Mouse (Mus musculus): ENCODE measurements around the gene Arhgef18.

The Arhgef18 gene

GRCm38 (mm10) chr8:3387286-3387685, 5.5 kb upstream of the Arhgef18 start:
- ChIA-PET CTCF (interaction anchor here (0.7 to 4.7 kb wide), 29 partner anchors 10 to 285 kb away, joined by 3 to 21 read pairs (median 4); partner anchors contain the start of gene Fcor (in 1 of the 4)), POLR2A (interaction anchor here (0.5 to 4.0 kb wide), 34 partner anchors 10 to 289 kb away, joined by 3 to 21 read pairs (median 3); partner anchors contain the start of genes Camsap3 (in 1 of the 4), Fcor (in 1 of the 4), Insr (in 1 of the 4) and Mcoln1 (in 1 of the 4))

GRCm38 (mm10) chr8:3388591-3389338, 4.0 kb upstream of the Arhgef18 start:
- POLR2A ChIA-PET = interaction anchor here (0.6 to 4.0 kb wide), 39 partner anchors 8 to 1381 kb away, joined by 3 to 21 read pairs (median 3); partner anchors contain the start of gene Insr (in 1 of the 4)
- CTCF ChIA-PET = interaction anchor here in 3 of 4 experiments (0.8 to 4.7 kb wide), 13 partner anchors 12 to 283 kb away, joined by 3 to 21 read pairs (median 4); partner anchors contain the start of gene Fcor (in 1 of the 3)

- CTCF ChIA-PET = no interaction called here
- POLR2A ChIA-PET = interaction anchor here (0.6 to 4.0 kb wide), 10 partner anchors 11 to 1380 kb away, joined by 3 to 21 read pairs (median 6); no protein-coding TSS in a partner anchor
These were observed 3.3 kb upstream of the Arhgef18 start for GRCm38 (mm10) chr8:3389506-3389905.

- POLR2A ChIA-PET = interaction anchor here (0.5 to 16.8 kb wide), 26 partner anchors 8 to 274 kb away, joined by 3 to 204 read pairs (median 4); partner anchors contain the start of genes C330021F23Rik (in 1 of the 4), Insr (in 1 of the 4) and Pnpla6 (in 1 of the 4)
- CTCF ChIA-PET = interaction anchor here in 2 of 4 experiments (0.6 to 1.3 kb wide), 3 partner anchors 23 to 284 kb away, joined by 3 to 4 read pairs (median 3); partner anchors contain the start of genes Insr (in 1 of the 2) and Trappc5 (in 1 of the 2)
These were observed 513 bp upstream of the Arhgef18 start for GRCm38 (mm10) chr8:3392293-3392692.

- POLR2A ChIA-PET = interaction anchor here (0.6 to 16.8 kb wide), 48 partner anchors 9 to 212 kb away, joined by 3 to 204 read pairs (median 5); partner anchors contain the start of genes Mcoln1 (in 2 of the 4), C330021F23Rik (in 1 of the 4), Pnpla6 (in 1 of the 4) and Zfp358 (in 1 of the 4)
- CTCF ChIA-PET = interaction anchor here (0.6 to 1.8 kb wide), 10 partner anchors 19 to 282 kb away, joined by 3 to 6 read pairs (median 4); no protein-coding TSS in a partner anchor
These were observed 1.8 kb downstream of the Arhgef18 start for GRCm38 (mm10) chr8:3394600-3394999.

GRCm38 (mm10) chr8:3395246-3395645, 2.4 kb downstream of the Arhgef18 start:
- CTCF ChIA-PET = interaction anchor here (0.7 to 1.8 kb wide), 11 partner anchors 19 to 281 kb away, joined by 3 to 6 read pairs (median 4); no protein-coding TSS in a partner anchor
- POLR2A ChIA-PET = interaction anchor here (0.6 to 16.8 kb wide), 53 partner anchors 8 to 277 kb away, joined by 3 to 204 read pairs (median 5); partner anchors contain the start of genes Mcoln1 (in 2 of the 4), Pnpla6 (in 2 of the 4), C330021F23Rik (in 1 of the 4) and Fcor (in 1 of the 4)

- ChIA-PET CTCF (interaction anchor here in 2 of 4 experiments (0.7 to 1.1 kb wide), 4 partner anchors 10 to 42 kb away, joined by 3 to 4 read pairs (median 3); no protein-coding TSS in a partner anchor), POLR2A (interaction anchor here in 3 of 4 experiments (0.6 to 16.8 kb wide), 12 partner anchors 9 to 317 kb away, joined by 3 to 204 read pairs (median 10); no protein-coding TSS in a partner anchor)
These were observed 4.8 kb downstream of the Arhgef18 start for GRCm38 (mm10) chr8:3397597-3397996.

- POLR2A ChIA-PET = interaction anchor here in 3 of 4 experiments (0.6 to 16.8 kb wide), 22 partner anchors 8 to 198 kb away, joined by 3 to 204 read pairs (median 5); partner anchors contain the start of genes Arhgef18 (in 1 of the 3), Mcoln1 (in 1 of the 3) and Pex11g (in 1 of the 3)
- CTCF ChIA-PET = interaction anchor here in 1 of 4 experiments (0.9 kb wide), 1 partner anchor 245 kb away, joined by 4 read pairs; no protein-coding TSS in a partner anchor
These were observed 7.7 kb downstream of the Arhgef18 start for GRCm38 (mm10) chr8:3400509-3400908.

- ChIA-PET CTCF (interaction anchor here in 1 of 4 experiments (0.6 to 1.4 kb wide), 2 partner anchors 20 to 25 kb away, joined by 3 read pairs; no protein-coding TSS in a partner anchor), POLR2A (interaction anchor here in 3 of 4 experiments (0.5 to 16.8 kb wide), 10 partner anchors 10 to 50 kb away, joined by 3 to 204 read pairs (median 6); partner anchors contain the start of gene Arhgef18 (in 2 of the 3))
These were observed 14.6 kb downstream of the Arhgef18 start for GRCm38 (mm10) chr8:3407417-3407816.

GRCm38 (mm10) chr8:3411085-3411484, 18.3 kb downstream of the Arhgef18 start:
- CTCF ChIA-PET = interaction anchor here in 2 of 4 experiments (0.6 to 1.5 kb wide), 3 partner anchors 24 to 74 kb away, joined by 3 to 5 read pairs (median 3); no protein-coding TSS in a partner anchor
- POLR2A ChIA-PET = interaction anchor here (0.6 to 10.9 kb wide), 18 partner anchors 9 to 943 kb away, joined by 3 to 180 read pairs (median 5); partner anchors contain the start of gene Arhgef18 (in 2 of the 4)

- ChIA-PET POLR2A (interaction anchor here in 3 of 4 experiments (0.7 to 10.9 kb wide), 12 partner anchors 10 to 198 kb away, joined by 3 to 180 read pairs (median 14); partner anchors contain the start of gene Arhgef18 (in 2 of the 3)), CTCF (interaction anchor here in 1 of 4 experiments (0.6 kb wide), 1 partner anchor 57 kb away, joined by 3 read pairs; no protein-coding TSS in a partner anchor)
These were observed 19.1 kb downstream of the Arhgef18 start for GRCm38 (mm10) chr8:3411901-3412301.

GRCm38 (mm10) chr8:3412816-3413215, 20.0 kb downstream of the Arhgef18 start:
- CTCF ChIA-PET = interaction anchor here in 2 of 4 experiments (1.2 to 2.0 kb wide), 4 partner anchors 18 to 35 kb away, joined by 5 to 11 read pairs (median 7); no protein-coding TSS in a partner anchor
- POLR2A ChIA-PET = interaction anchor here (0.5 to 10.9 kb wide), 19 partner anchors 8 to 939 kb away, joined by 4 to 180 read pairs (median 15); partner anchors contain the start of gene Arhgef18 (in 2 of the 4)

GRCm38 (mm10) chr8:3414639-3415190, 21.9 kb downstream of the Arhgef18 start:
- POLR2A ChIA-PET = interaction anchor here (0.6 to 10.9 kb wide), 39 partner anchors 8 to 231 kb away, joined by 3 to 180 read pairs (median 5); partner anchors contain the start of genes Arhgef18 (in 3 of the 4), C330021F23Rik (in 2 of the 4) and Mcoln1 (in 2 of the 4)

GRCm38 (mm10) chr8:3415259-3415658, 22.5 kb downstream of the Arhgef18 start:
- ChIA-PET POLR2A (interaction anchor here (0.9 to 10.9 kb wide), 23 partner anchors 8 to 152 kb away, joined by 3 to 180 read pairs (median 12); partner anchors contain the start of genes Arhgef18 (in 2 of the 4), C330021F23Rik (in 1 of the 4) and Mcoln1 (in 1 of the 4)), CTCF (interaction anchor here in 3 of 4 experiments (0.5 to 1.5 kb wide), 4 partner anchors 22 to 257 kb away, joined by 4 to 7 read pairs (median 4); partner anchors contain the start of genes Arhgef18 (in 1 of the 3) and Fcor (in 1 of the 3))

More at GRCm38 (mm10) chr8:3414639-3415190, 21.9 kb downstream of the Arhgef18 start:
- CTCF ChIA-PET = interaction anchor here (0.5 to 2.0 kb wide), 12 partner anchors 12 to 836 kb away, joined by 3 to 11 read pairs (median 5); partner anchors contain the start of genes Arhgef18 (in 1 of the 4), Fcor (in 1 of the 4) and Zfp358 (in 1 of the 4)

- ChIA-PET CTCF (interaction anchor here in 1 of 4 experiments (1.5 kb wide), 1 partner anchor 23 kb away, joined by 4 read pairs; the partner anchor contains the start of gene Arhgef18), POLR2A (interaction anchor here in 3 of 4 experiments (0.9 to 10.9 kb wide), 17 partner anchors 7 to 152 kb away, joined by 3 to 180 read pairs (median 13); partner anchors contain the start of genes Arhgef18 (in 2 of the 3), C330021F23Rik (in 1 of the 3) and Mcoln1 (in 1 of the 3))
These were observed 22.9 kb downstream of the Arhgef18 start for GRCm38 (mm10) chr8:3415661-3416060.

- POLR2A ChIA-PET = interaction anchor here in 3 of 4 experiments (2.1 to 12.8 kb wide), 3 partner anchors 18 to 22 kb away, joined by 15 to 204 read pairs (median 116); partner anchors contain the start of gene Arhgef18 (in 2 of the 3)
- CTCF ChIA-PET = interaction anchor here in 1 of 4 experiments (0.7 kb wide), 1 partner anchor 63 kb away, joined by 3 read pairs; the partner anchor contains the start of gene A430078G23Rik
These were observed 24.0 kb downstream of the Arhgef18 start for GRCm38 (mm10) chr8:3416846-3417245.

Measured in embryonic stem cell, embryonic (primary cell).